Comparison of ENCODE assay signal across 20 mouse cellular contexts in the genomic region with DNA sequence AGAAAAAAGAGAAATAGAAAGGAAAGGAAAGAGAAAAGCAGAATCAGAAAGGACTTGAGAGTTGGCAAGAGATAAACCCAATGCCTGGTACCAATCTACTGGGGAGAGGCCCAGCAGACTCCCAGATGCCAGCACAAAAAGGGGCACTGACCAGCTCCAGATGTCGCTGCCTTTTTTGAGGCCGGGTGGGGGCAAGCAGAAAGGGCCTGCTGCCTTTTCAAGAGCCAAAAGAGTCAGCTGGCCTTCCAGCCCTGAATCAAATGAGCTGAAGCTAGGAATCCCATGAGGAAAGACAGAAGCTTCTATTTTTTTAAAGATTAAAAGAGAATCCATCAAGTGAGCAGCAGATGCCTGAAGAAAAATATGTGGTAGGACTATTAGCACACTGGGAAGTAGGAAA.
"Had no signal": no experiment of that assay in that cellular context is flagged by ENCODE, and none has a peak within 500 bp of the region (broad histone marks: within the 10 kb centered on the region; RNA-seq: fewer than 3 reads in every experiment).

No protein-coding gene starts in this region.

- H3K27me3 ChIP-seq: kidney, embryonic 15.5 days; limb, embryonic 12.5 days; limb, embryonic 15.5 days; neural tube, embryonic 12.5 days; stomach, embryonic 15.5 days had no signal

- H3K4me2 ChIP-seq: kidney, embryonic 15.5 days; limb, embryonic 12.5 days; limb, embryonic 15.5 days; liver, embryonic 11.5 days; lung, embryonic 14.5 days; midbrain, embryonic 11.5 days; neural tube, embryonic 12.5 days; stomach, embryonic 15.5 days had no signal

- H3K36me3 ChIP-seq: kidney, embryonic 15.5 days; limb, embryonic 12.5 days; limb, embryonic 15.5 days; neural tube, embryonic 12.5 days; stomach, embryonic 15.5 days had no signal

- H3K27ac ChIP-seq: kidney, embryonic 15.5 days; limb, embryonic 15.5 days; liver, embryonic 14.5 days; neural tube, embryonic 12.5 days; stomach, embryonic 15.5 days had no signal

- DNase-seq: kidney, adult 8-10 months; kidney, postnatal 14 days; kidney, postnatal 4 days; liver, postnatal 0 days; lung, postnatal 36 days; midbrain, embryonic 14.5 days; retina, postnatal 1 day; right cerebral cortex, postnatal 25 days; spleen, adult 18-20 months; thymus, postnatal 25 days had no signal

- ATAC-seq: liver, postnatal 0 days; lung, postnatal 0 days had no signal

- H3K9ac ChIP-seq: kidney, embryonic 15.5 days; limb, embryonic 12.5 days; limb, embryonic 15.5 days; liver, embryonic 14.5 days; liver, postnatal 0 days; lung, embryonic 14.5 days; neural tube, embryonic 12.5 days; stomach, embryonic 15.5 days had no signal

- H3K9me3 ChIP-seq: kidney, embryonic 15.5 days; limb, embryonic 12.5 days; limb, embryonic 15.5 days; neural tube, embryonic 12.5 days; stomach, embryonic 15.5 days had no signal

- H3K4me1 ChIP-seq: kidney, embryonic 15.5 days; neural tube, embryonic 12.5 days; stomach, embryonic 15.5 days had no signal

- H3K4me3 ChIP-seq: kidney, embryonic 15.5 days; limb, embryonic 12.5 days; limb, embryonic 15.5 days; neural tube, embryonic 12.5 days; stomach, embryonic 15.5 days had no signal
